Mouse (Mus musculus): ENCODE results near the gene Mettl15. TPM values are rescaled to one million over a fixed set of nuclear protein-coding genes. Genes with fewer than 3 reads are reported as not detected.
A peak's percentile ranks its signal among the peaks of the same experiment; 100 is the strongest.
"Not testable (repeated sequence)": the region's sequence is repeated elsewhere in the genome, so short reads cannot be mapped to it uniquely, and the experiment has no call there.

Gene Mettl15
- polyA plus RNA-seq, 1 experiment from 2014 or later: 12.6 TPM

- Histone ChIP-seq H3K4me1 (ENCODE audit: control insufficient read depth, insufficient read depth, low read length) (no peaks in the 10 kb centered on the region), H3K27me3 (replicated peaks; ENCODE audit: control insufficient read depth, insufficient read depth, low read length) (no peaks in the 10 kb centered on the region), H3K9me3 (ENCODE audit: control insufficient read depth, low read length) (no peaks in the 10 kb centered on the region), H3K36me3 (ENCODE audit: control insufficient read depth, insufficient read depth, low read length) (no peaks in the 10 kb centered on the region), H3K4me2 (ENCODE audit: low read depth, low read length) (no peak overlapping the region), H3K27ac (replicated peaks; ENCODE audit: low read depth, low read length) (no peak overlapping the region), H3K4me3 (ENCODE audit: low read depth, low read length) (no peak overlapping the region), H3K9ac (ENCODE audit: low read depth, low read length) (no peak overlapping the region)
- DNase-seq (ENCODE audit: low spot score): no peak
- no peak for ATAC-seq (ENCODE audit: low read depth)
- WGBS: 76% methylated on average over 3 of the region's 3 CpGs
Measured at GRCm38 (mm10) chr2:109227196-109227595, 53.4 kb downstream of the Mettl15 start.

- Histone ChIP-seq H3K27ac (replicated peaks; ENCODE audit: low read depth, low read length) (no peak overlapping the region), H3K4me3 (ENCODE audit: low read depth, low read length) (no peak overlapping the region)
- no peak for DNase-seq (ENCODE audit: low spot score)
Measured at GRCm38 (mm10) chr2:109221470-109221869, 59.1 kb downstream of the Mettl15 start.

GRCm38 (mm10) chr2:109216678-109217077, 63.9 kb downstream of the Mettl15 start:
- not testable (repeated sequence) for H3K4me3 ChIP-seq (ENCODE audit: low read depth, low read length); H3K27ac ChIP-seq (replicated peaks; ENCODE audit: low read depth, low read length); H3K9me3 ChIP-seq (ENCODE audit: control insufficient read depth, low read length); H3K36me3 ChIP-seq (ENCODE audit: control insufficient read depth, insufficient read depth, low read length); ATAC-seq (ENCODE audit: low read depth); DNase-seq (ENCODE audit: low spot score); H3K27me3 ChIP-seq (replicated peaks; ENCODE audit: control insufficient read depth, insufficient read depth, low read length); H3K9ac ChIP-seq (ENCODE audit: low read depth, low read length); H3K4me1 ChIP-seq (ENCODE audit: control insufficient read depth, insufficient read depth, low read length); H3K4me2 ChIP-seq (ENCODE audit: low read depth, low read length)
- 95% methylated on average over 1 of the region's 2 CpGs for WGBS

More at GRCm38 (mm10) chr2:109221470-109221869, 59.1 kb downstream of the Mettl15 start:
- no peaks in the 10 kb centered on the region for H3K9me3 ChIP-seq (ENCODE audit: control insufficient read depth, low read length)
- WGBS: 88% methylated on average over 2 of the region's 2 CpGs
- H3K9ac ChIP-seq (ENCODE audit: low read depth, low read length): no peak overlapping the region
- no peaks in the 10 kb centered on the region for H3K36me3 ChIP-seq (ENCODE audit: control insufficient read depth, insufficient read depth, low read length)
- no peaks in the 10 kb centered on the region for H3K27me3 ChIP-seq (replicated peaks; ENCODE audit: control insufficient read depth, insufficient read depth, low read length)
- no peak overlapping the region for H3K4me2 ChIP-seq (ENCODE audit: low read depth, low read length)
- ATAC-seq (ENCODE audit: low read depth): no peak
- no peaks in the 10 kb centered on the region for H3K4me1 ChIP-seq (ENCODE audit: control insufficient read depth, insufficient read depth, low read length)

- WGBS: 90% methylated on average over 1 of the region's 1 CpGs
Measured at GRCm38 (mm10) chr2:109210641-109211040, 69.9 kb downstream of the Mettl15 start.

GRCm38 (mm10) chr2:109208032-109208431, 72.5 kb downstream of the Mettl15 start:
- Histone ChIP-seq H3K9ac (ENCODE audit: low read depth, low read length) (no peak overlapping the region), H3K4me1 (ENCODE audit: control insufficient read depth, insufficient read depth, low read length) (no peaks in the 10 kb centered on the region), H3K4me2 (ENCODE audit: low read depth, low read length) (no peak overlapping the region), H3K9me3 (ENCODE audit: control insufficient read depth, low read length) (no peaks in the 10 kb centered on the region), H3K27ac (replicated peaks; ENCODE audit: low read depth, low read length) (no peak overlapping the region), H3K4me3 (ENCODE audit: low read depth, low read length) (no peak overlapping the region), H3K27me3 (replicated peaks; ENCODE audit: control insufficient read depth, insufficient read depth, low read length) (no peaks in the 10 kb centered on the region), H3K36me3 (ENCODE audit: control insufficient read depth, insufficient read depth, low read length) (no peaks in the 10 kb centered on the region)
- 73% methylated on average over 2 of the region's 2 CpGs for WGBS
- no peak for DNase-seq (ENCODE audit: low spot score)
- ATAC-seq (ENCODE audit: low read depth): no peak

More at GRCm38 (mm10) chr2:109210641-109211040, 69.9 kb downstream of the Mettl15 start:
- not testable (repeated sequence) for H3K4me1 ChIP-seq (ENCODE audit: control insufficient read depth, insufficient read depth, low read length); H3K36me3 ChIP-seq (ENCODE audit: control insufficient read depth, insufficient read depth, low read length); H3K4me3 ChIP-seq (ENCODE audit: low read depth, low read length); DNase-seq (ENCODE audit: low spot score); H3K9ac ChIP-seq (ENCODE audit: low read depth, low read length); H3K27ac ChIP-seq (replicated peaks; ENCODE audit: low read depth, low read length); ATAC-seq (ENCODE audit: low read depth); H3K27me3 ChIP-seq (replicated peaks; ENCODE audit: control insufficient read depth, insufficient read depth, low read length); H3K4me2 ChIP-seq (ENCODE audit: low read depth, low read length); H3K9me3 ChIP-seq (ENCODE audit: control insufficient read depth, low read length)

- Histone ChIP-seq H3K9me3 (ENCODE audit: control insufficient read depth, low read length) (no peaks in the 10 kb centered on the region), H3K4me3 (ENCODE audit: low read depth, low read length) (no peak overlapping the region), H3K36me3 (ENCODE audit: control insufficient read depth, insufficient read depth, low read length) (no peaks in the 10 kb centered on the region), H3K27me3 (replicated peaks; ENCODE audit: control insufficient read depth, insufficient read depth, low read length) (no peaks in the 10 kb centered on the region), H3K4me2 (ENCODE audit: low read depth, low read length) (no peak overlapping the region), H3K9ac (ENCODE audit: low read depth, low read length) (no peak overlapping the region), H3K27ac (replicated peaks; ENCODE audit: low read depth, low read length) (no peak overlapping the region), H3K4me1 (ENCODE audit: control insufficient read depth, insufficient read depth, low read length) (no peaks in the 10 kb centered on the region)
- WGBS: 71% methylated on average over 3 of the region's 3 CpGs
- DNase-seq (ENCODE audit: low spot score) (peak; percentile 46), ATAC-seq (ENCODE audit: low read depth) (peak; percentile 67; the same call in 1 of the 2 replicates)
Measured at GRCm38 (mm10) chr2:109182993-109183392, 97.6 kb downstream of the Mettl15 start.

- no peak overlapping the region for H3K9ac ChIP-seq (ENCODE audit: low read depth, low read length)
- no peaks in the 10 kb centered on the region for H3K36me3 ChIP-seq (ENCODE audit: control insufficient read depth, insufficient read depth, low read length)
- no peak overlapping the region for H3K4me2 ChIP-seq (ENCODE audit: low read depth, low read length)
- no peaks in the 10 kb centered on the region for H3K4me1 ChIP-seq (ENCODE audit: control insufficient read depth, insufficient read depth, low read length)
- no peak for ATAC-seq (ENCODE audit: low read depth)
- no peaks in the 10 kb centered on the region for H3K9me3 ChIP-seq (ENCODE audit: control insufficient read depth, low read length)
- no peaks in the 10 kb centered on the region for H3K27me3 ChIP-seq (replicated peaks; ENCODE audit: control insufficient read depth, insufficient read depth, low read length)
- no peak for DNase-seq (ENCODE audit: low spot score)
- H3K27ac ChIP-seq (replicated peaks; ENCODE audit: low read depth, low read length): no peak overlapping the region
- H3K4me3 ChIP-seq (ENCODE audit: low read depth, low read length): no peak overlapping the region
- WGBS: 64% methylated on average over 1 of the region's 1 CpGs
Measured at GRCm38 (mm10) chr2:109158509-109158908, 122.0 kb downstream of the Mettl15 start.

GRCm38 (mm10) chr2:109156131-109156530, 124.4 kb downstream of the Mettl15 start:
- Histone ChIP-seq H3K27me3 (replicated peaks; ENCODE audit: control insufficient read depth, insufficient read depth, low read length) (no peaks in the 10 kb centered on the region), H3K27ac (replicated peaks; ENCODE audit: low read depth, low read length) (no peak overlapping the region), H3K4me1 (ENCODE audit: control insufficient read depth, insufficient read depth, low read length) (no peaks in the 10 kb centered on the region), H3K9ac (ENCODE audit: low read depth, low read length) (no peak overlapping the region), H3K4me3 (ENCODE audit: low read depth, low read length) (no peak overlapping the region), H3K4me2 (ENCODE audit: low read depth, low read length) (no peak overlapping the region), H3K9me3 (ENCODE audit: control insufficient read depth, low read length) (no peaks in the 10 kb centered on the region), H3K36me3 (ENCODE audit: control insufficient read depth, insufficient read depth, low read length) (no peaks in the 10 kb centered on the region)
- ATAC-seq (ENCODE audit: low read depth) (no peak), DNase-seq (ENCODE audit: low spot score) (peak; percentile 28)
- 75% methylated on average over 1 of the region's 1 CpGs for WGBS

GRCm38 (mm10) chr2:109153402-109154050, 127.0 kb downstream of the Mettl15 start:
- no peaks in the 10 kb centered on the region for H3K4me1 ChIP-seq (ENCODE audit: control insufficient read depth, insufficient read depth, low read length)
- no peak for ATAC-seq (ENCODE audit: low read depth)
- no peaks in the 10 kb centered on the region for H3K27me3 ChIP-seq (replicated peaks; ENCODE audit: control insufficient read depth, insufficient read depth, low read length)
- no peak overlapping the region for H3K9ac ChIP-seq (ENCODE audit: low read depth, low read length)
- H3K4me2 ChIP-seq (ENCODE audit: low read depth, low read length): no peak overlapping the region
- H3K27ac ChIP-seq (replicated peaks; ENCODE audit: low read depth, low read length): no peak overlapping the region
- 76% methylated on average over 6 of the region's 6 CpGs for WGBS
- no peaks in the 10 kb centered on the region for H3K9me3 ChIP-seq (ENCODE audit: control insufficient read depth, low read length)
- DNase-seq (ENCODE audit: low spot score): no peak
- H3K36me3 ChIP-seq (ENCODE audit: control insufficient read depth, insufficient read depth, low read length): no peaks in the 10 kb centered on the region
- no peak overlapping the region for H3K4me3 ChIP-seq (ENCODE audit: low read depth, low read length)

All from embryonic facial prominence, embryonic 14.5 days (tissue).